Mouse (Mus musculus): ENCODE results near the gene Zfp553. TPM values are rescaled to one million over a fixed set of nuclear protein-coding genes. Genes with fewer than 3 reads are reported as not detected.

Zfp553 gene
- polyA plus RNA-seq, 1 experiment = 57.0 TPM

DNA sequence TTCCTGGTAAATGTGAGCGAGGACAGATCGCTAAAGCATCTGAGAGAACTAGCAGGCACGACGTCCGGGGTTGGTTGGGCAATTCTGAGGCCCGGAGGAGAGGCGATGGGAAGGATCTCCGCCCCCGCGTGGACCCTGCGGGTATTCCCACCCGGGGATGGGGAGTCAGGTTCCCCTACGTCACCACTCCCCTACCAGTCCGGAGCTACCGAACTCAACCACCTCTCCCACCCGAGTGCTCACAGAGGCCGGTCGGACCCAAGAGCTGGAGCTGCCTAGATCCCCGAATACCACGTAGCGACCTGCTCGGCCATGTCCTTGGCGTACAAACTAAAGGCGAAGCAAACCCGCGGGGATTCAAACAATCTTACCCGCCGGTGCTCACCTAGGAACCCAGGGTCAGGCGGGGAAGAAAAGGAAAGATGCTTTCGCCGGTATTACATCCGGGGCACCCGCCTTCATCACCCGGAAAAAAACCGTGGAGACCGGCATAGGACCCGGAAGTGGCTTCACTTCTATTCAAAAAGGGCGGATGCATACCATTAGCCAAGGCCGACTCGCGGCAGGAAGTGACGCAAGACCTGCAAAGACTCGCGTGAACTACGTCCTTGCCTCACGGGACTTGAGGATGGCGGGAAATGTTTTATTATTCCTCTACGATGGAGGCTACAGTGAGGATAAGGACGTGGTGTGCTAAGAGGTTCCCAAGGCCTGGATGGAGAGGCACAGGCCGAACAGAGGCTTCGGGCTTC lies 37.1 kb upstream of the Zfp553 start, which contains the start of gene Cd2bp2:
Cd2bp2 (minus strand) TSS at position 507 of the 752 bp plus-strand sequence.
- peak within 1 kb of the TSS; percentile 85 for H3K27ac ChIP-seq (ENCODE audit: insufficient read depth, low read length)
- peak within 1 kb of the TSS; percentile 93 for H3K4me3 ChIP-seq (ENCODE audit: low read depth, low read length)
- H3K27me3 ChIP-seq (ENCODE audit: control insufficient read depth, insufficient read depth, low read length, poor library complexity, severe bottlenecking) = no peaks in the 10 kb centered on the region
- peaks cover 2% of the 10 kb centered on the region for H3K4me1 ChIP-seq (ENCODE audit: control insufficient read depth, insufficient read depth, low read length)
- H3K36me3 ChIP-seq (ENCODE audit: control insufficient read depth, insufficient read depth, low read length, poor library complexity, severe bottlenecking) = peaks cover 58% of the 10 kb centered on the region
- TF ChIP-seq POLR2A (IDR thresholded peaks at IDR 0.05; ENCODE audit: insufficient read depth, low read length) (peak; percentile 85), EP300 (IDR thresholded peaks at IDR 0.05; ENCODE audit: insufficient read depth, low read depth, low read length) (peak; percentile 64; the same call in 1 of the 2 replicates), CTCF (IDR thresholded peaks at IDR 0.05; ENCODE audit: low read depth, low read length) (no peak)
- H3K9ac ChIP-seq (ENCODE audit: low read depth, poor library complexity, severe bottlenecking) = peak within 1 kb of the TSS; percentile 83
- no peaks in the 10 kb centered on the region for H3K9me3 ChIP-seq (replicated peaks; ENCODE audit: control insufficient read depth, insufficient read depth, low read length, poor library complexity, severe bottlenecking)

DNA sequence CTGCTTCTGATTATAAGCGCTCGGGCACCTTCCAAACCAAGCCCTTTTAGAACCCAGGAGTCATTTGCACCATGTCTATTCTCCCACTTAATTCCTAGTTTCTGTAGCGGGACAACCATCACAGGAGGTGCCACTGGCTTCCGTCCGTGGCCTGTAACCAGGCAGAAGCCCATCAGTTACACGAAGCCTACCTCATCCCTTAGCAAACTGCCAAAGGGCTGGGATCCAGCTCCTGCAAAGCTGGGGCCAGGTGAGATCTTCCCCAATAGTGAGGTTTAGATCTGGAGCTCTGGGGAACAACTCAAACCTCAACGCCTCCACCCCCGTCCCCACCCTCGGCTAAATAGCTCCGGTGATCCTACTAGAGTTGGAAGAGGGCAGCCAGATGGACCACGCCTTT lies 36.4 kb upstream of the Zfp553 start:
- peak overlapping the region; percentile 84 for H3K27ac ChIP-seq (ENCODE audit: insufficient read depth, low read length)
- H3K4me1 ChIP-seq (ENCODE audit: control insufficient read depth, insufficient read depth, low read length) = peaks cover 2% of the 10 kb centered on the region
- H3K36me3 ChIP-seq (ENCODE audit: control insufficient read depth, insufficient read depth, low read length, poor library complexity, severe bottlenecking) = peaks cover 62% of the 10 kb centered on the region
- no peaks in the 10 kb centered on the region for H3K9me3 ChIP-seq (replicated peaks; ENCODE audit: control insufficient read depth, insufficient read depth, low read length, poor library complexity, severe bottlenecking)
- peak overlapping the region; percentile 83 for H3K9ac ChIP-seq (ENCODE audit: low read depth, poor library complexity, severe bottlenecking)
- H3K27me3 ChIP-seq (ENCODE audit: control insufficient read depth, insufficient read depth, low read length, poor library complexity, severe bottlenecking) = no peaks in the 10 kb centered on the region
- TF ChIP-seq CTCF (IDR thresholded peaks at IDR 0.05; ENCODE audit: low read depth, low read length) = no peak
- no peak for TF ChIP-seq EP300 (IDR thresholded peaks at IDR 0.05; ENCODE audit: insufficient read depth, low read depth, low read length)
- no peak for TF ChIP-seq POLR2A (IDR thresholded peaks at IDR 0.05; ENCODE audit: insufficient read depth, low read length)
- H3K4me3 ChIP-seq (ENCODE audit: low read depth, low read length) = peak overlapping the region; percentile 93

DNA sequence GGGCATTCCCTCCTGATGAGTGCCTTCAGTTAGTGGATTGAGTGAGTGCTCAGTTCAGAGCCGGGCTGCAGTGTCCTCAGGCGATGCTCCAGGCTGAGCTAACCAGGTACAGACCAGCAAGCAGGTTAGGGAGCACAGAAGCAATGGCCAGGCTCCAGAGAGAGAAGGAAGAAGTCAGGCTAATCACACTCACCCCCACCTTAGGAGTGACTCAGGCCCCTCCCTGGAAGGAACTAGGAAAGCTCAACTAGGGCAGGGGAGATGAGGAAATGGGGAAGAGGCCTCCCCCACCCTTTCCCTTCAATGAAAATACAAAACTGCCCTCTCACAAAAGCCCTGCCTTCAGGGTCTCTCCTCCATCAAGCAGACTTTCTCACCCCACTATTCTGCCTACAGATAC lies 26.3 kb upstream of the Zfp553 start:
- Histone ChIP-seq H3K4me3 (ENCODE audit: low read depth, low read length) (peak overlapping the region; percentile 93), H3K4me1 (ENCODE audit: control insufficient read depth, insufficient read depth, low read length) (peaks cover 1% of the 10 kb centered on the region), H3K27ac (ENCODE audit: insufficient read depth, low read length) (0 out of 2 replicates have a peak overlapping the region, but pooled peaks have one; percentile 18), H3K9me3 (replicated peaks; ENCODE audit: control insufficient read depth, insufficient read depth, low read length, poor library complexity, severe bottlenecking) (no peaks in the 10 kb centered on the region), H3K36me3 (ENCODE audit: control insufficient read depth, insufficient read depth, low read length, poor library complexity, severe bottlenecking) (peaks cover 24% of the 10 kb centered on the region), H3K9ac (ENCODE audit: low read depth, poor library complexity, severe bottlenecking) (peak overlapping the region; percentile 95), H3K27me3 (ENCODE audit: control insufficient read depth, insufficient read depth, low read length, poor library complexity, severe bottlenecking) (no peaks in the 10 kb centered on the region)
- TF ChIP-seq EP300 (IDR thresholded peaks at IDR 0.05; ENCODE audit: insufficient read depth, low read depth, low read length) (no peak), POLR2A (IDR thresholded peaks at IDR 0.05; ENCODE audit: insufficient read depth, low read length) (no peak), CTCF (IDR thresholded peaks at IDR 0.05; ENCODE audit: low read depth, low read length) (no peak)

DNA sequence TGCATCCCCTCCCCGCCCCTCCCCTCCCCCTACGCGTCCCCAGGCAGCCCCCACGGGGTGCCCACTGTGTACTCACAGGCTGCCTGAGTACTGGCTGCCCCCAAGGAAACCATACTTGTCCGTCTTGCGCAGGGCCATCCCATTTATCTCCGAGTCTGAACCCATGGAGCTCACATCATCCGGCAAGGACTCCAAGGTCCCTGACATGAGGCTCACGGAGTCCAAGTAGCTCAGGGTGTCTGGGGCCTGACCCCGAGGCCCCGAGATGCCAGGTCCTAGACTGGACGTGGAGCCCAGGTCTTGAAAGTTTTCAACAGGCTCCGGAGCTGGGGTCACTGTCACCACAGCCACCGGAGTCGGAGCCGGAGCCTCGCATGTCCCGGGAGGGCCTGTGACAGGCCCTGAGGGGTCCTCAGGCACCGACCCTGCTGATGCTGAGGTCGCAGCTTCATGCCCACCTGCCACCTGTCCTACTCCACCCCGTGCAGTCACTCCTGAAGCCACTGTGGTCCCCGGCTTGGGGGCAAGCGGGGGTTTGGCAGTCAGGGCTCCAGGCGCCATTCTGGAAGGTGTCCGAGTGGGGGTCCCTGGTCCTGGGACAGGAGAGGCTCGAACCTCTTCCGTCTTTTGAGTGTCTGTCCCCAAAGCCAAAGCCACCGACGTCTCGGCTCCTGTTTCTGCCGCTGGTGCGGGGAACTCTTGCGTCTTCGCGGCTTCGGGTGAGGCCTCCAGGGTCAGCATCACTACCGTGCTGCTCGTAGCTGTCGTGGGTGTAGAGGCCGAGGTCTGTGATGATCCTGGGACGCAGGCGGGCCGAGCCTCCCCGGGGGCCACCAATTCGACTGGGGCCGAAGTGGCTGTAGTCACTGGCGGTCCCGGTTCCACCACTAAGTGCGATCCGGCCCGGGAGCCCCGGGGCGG lies 25.2 kb upstream of the Zfp553 start:
- Histone ChIP-seq H3K9me3 (replicated peaks; ENCODE audit: control insufficient read depth, insufficient read depth, low read length, poor library complexity, severe bottlenecking) (no peaks in the 10 kb centered on the region), H3K9ac (ENCODE audit: low read depth, poor library complexity, severe bottlenecking) (peak overlapping the region; percentile 95), H3K27ac (ENCODE audit: insufficient read depth, low read length) (peak overlapping the region; percentile 75), H3K27me3 (ENCODE audit: control insufficient read depth, insufficient read depth, low read length, poor library complexity, severe bottlenecking) (no peaks in the 10 kb centered on the region), H3K4me3 (ENCODE audit: low read depth, low read length) (peak overlapping the region; percentile 93), H3K4me1 (ENCODE audit: control insufficient read depth, insufficient read depth, low read length) (peaks cover 1% of the 10 kb centered on the region), H3K36me3 (ENCODE audit: control insufficient read depth, insufficient read depth, low read length, poor library complexity, severe bottlenecking) (peaks cover 18% of the 10 kb centered on the region)
- TF ChIP-seq EP300 (IDR thresholded peaks at IDR 0.05; ENCODE audit: insufficient read depth, low read depth, low read length) (no peak), POLR2A (IDR thresholded peaks at IDR 0.05; ENCODE audit: insufficient read depth, low read length) (no peak), CTCF (IDR thresholded peaks at IDR 0.05; ENCODE audit: low read depth, low read length) (no peak)

DNA sequence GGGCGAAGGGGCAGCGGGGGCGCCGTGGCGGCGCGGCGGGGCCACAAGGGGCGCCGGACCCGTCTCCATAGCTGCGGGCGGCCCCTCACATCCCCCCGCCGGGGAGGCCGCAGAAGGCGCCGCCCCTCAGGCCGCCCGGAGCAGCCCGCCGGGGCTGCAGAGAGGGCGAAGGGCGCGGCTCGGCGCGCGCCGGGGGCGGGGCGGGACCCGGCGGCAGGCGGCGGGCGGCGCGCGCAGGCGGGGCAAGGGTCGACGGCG lies 24.6 kb upstream of the Zfp553 start, which contains the start of gene Tbc1d10b:
Tbc1d10b (minus strand) TSS at position 174 of the 258 bp plus-strand sequence.
- no peak for TF ChIP-seq POLR2A (IDR thresholded peaks at IDR 0.05; ENCODE audit: insufficient read depth, low read length)
- no peak for TF ChIP-seq CTCF (IDR thresholded peaks at IDR 0.05; ENCODE audit: low read depth, low read length)
- H3K27me3 ChIP-seq (ENCODE audit: control insufficient read depth, insufficient read depth, low read length, poor library complexity, severe bottlenecking) = no peaks in the 10 kb centered on the region

More for the DNA sequence above, 24.6 kb upstream of the Zfp553 start, which contains the start of gene Tbc1d10b:
- peak within 1 kb of the TSS; percentile 95 for H3K9ac ChIP-seq (ENCODE audit: low read depth, poor library complexity, severe bottlenecking)
- peaks cover 1% of the 10 kb centered on the region for H3K4me1 ChIP-seq (ENCODE audit: control insufficient read depth, insufficient read depth, low read length)
- peak within 1 kb of the TSS; percentile 75 for H3K27ac ChIP-seq (ENCODE audit: insufficient read depth, low read length)
- peak within 1 kb of the TSS; percentile 93 for H3K4me3 ChIP-seq (ENCODE audit: low read depth, low read length)
- no peaks in the 10 kb centered on the region for H3K9me3 ChIP-seq (replicated peaks; ENCODE audit: control insufficient read depth, insufficient read depth, low read length, poor library complexity, severe bottlenecking)
- H3K36me3 ChIP-seq (ENCODE audit: control insufficient read depth, insufficient read depth, low read length, poor library complexity, severe bottlenecking) = peaks cover 12% of the 10 kb centered on the region

Measured in ES-Bruce4 (cell line).